In genomic region chr2:9352190-9352589, GRCm38 (mm10) we compare ENCODE assay signal across 14 mouse cellular contexts.
A peak's percentile ranks its signal among the peaks of the same experiment; 100 is the strongest.
DNase-seq lines count a peak whose midpoint lies in the region; ATAC-seq lines count a peak whose summit lies in the region.
"Had no signal": no experiment of that assay in that cellular context is flagged by ENCODE, and none has a peak within 500 bp of the region (broad histone marks: within the 10 kb centered on the region; RNA-seq: fewer than 3 reads in every experiment).

No protein-coding gene starts in this region.

- H3K9ac ChIP-seq in limb, embryonic 12.5 days (replicated peaks) = no peak overlapping the region
- H3K9ac ChIP-seq: hindbrain, embryonic 12.5 days had no signal

- H3K9me3 ChIP-seq in limb, embryonic 12.5 days = no peaks in the 10 kb centered on the region
- H3K9me3 ChIP-seq: hindbrain, embryonic 12.5 days had no signal

- WGBS in limb, embryonic 12.5 days = 11% methylated on average over 7 of the region's 7 CpGs

- DNase-seq in kidney, adult 11 months = peak; percentile 8
- DNase-seq in kidney, adult 18-20 months = no peak
- DNase-seq in urinary bladder, postnatal 14 days (ENCODE audit: low spot score) = peak; percentile 58
- no peak for DNase-seq in urinary bladder, postnatal 10 days (ENCODE audit: low spot score)
- DNase-seq in spleen, postnatal 36 days (ENCODE audit: low spot score in 2 of 2) = no peak
- no peak for DNase-seq in gastrocnemius, adult 8-10 months (ENCODE audit: low spot score in 2 of 2)
- DNase-seq in left cerebral cortex, adult 18-20 months (ENCODE audit: low spot score in 2 of 2) = no peak
- DNase-seq: adrenal gland, postnatal 25 days; cerebellum, adult 2 months; heart, adult 2 months; spleen, adult 18-20 months; thymus, adult 2 months had no signal

- H3K36me3 ChIP-seq in limb, embryonic 12.5 days = no peaks in the 10 kb centered on the region
- H3K36me3 ChIP-seq: hindbrain, embryonic 12.5 days had no signal

- H3K27ac ChIP-seq in limb, embryonic 12.5 days = no peak overlapping the region
- H3K27ac ChIP-seq: heart, adult 2 months; hindbrain, embryonic 12.5 days had no signal

- H3K4me2 ChIP-seq in limb, embryonic 12.5 days = peak overlapping the region; percentile 16
- H3K4me2 ChIP-seq: hindbrain, embryonic 12.5 days had no signal

- no peaks in the 10 kb centered on the region for H3K27me3 ChIP-seq in limb, embryonic 12.5 days
- H3K27me3 ChIP-seq: hindbrain, embryonic 12.5 days had no signal

- no peak overlapping the region for H3K4me3 ChIP-seq in limb, embryonic 12.5 days (replicated peaks)
- H3K4me3 ChIP-seq: heart, adult 2 months; hindbrain, embryonic 12.5 days had no signal

- H3K4me1 ChIP-seq in limb, embryonic 12.5 days (replicated peaks) = peaks cover 12% of the 10 kb centered on the region
- H3K4me1 ChIP-seq: hindbrain, embryonic 12.5 days had no signal

- ATAC-seq in limb, embryonic 12.5 days (ENCODE audit: insufficient number of reproducible peaks, insufficient read depth, low FRiP score, low TSS enrichment, low read depth) = no peak

Comparison
In these comparisons a context has a peak if more than half of its experiments do, and no peak if none do; other contexts are left out.
1. DNase-seq: peak in kidney, adult 11 months (single experiment) and urinary bladder, postnatal 14 days (single experiment); none in kidney, adult 18-20 months (single experiment), urinary bladder, postnatal 10 days (single experiment), spleen, postnatal 36 days (0 of 2), gastrocnemius, adult 8-10 months (0 of 2) and left cerebral cortex, adult 18-20 months (0 of 2).